Mouse (Mus musculus): ENCODE data around the gene Cbx7.
A peak's percentile ranks its signal among the peaks of the same experiment; 100 is the strongest.

Gene Cbx7

GRCm38 (mm10) chr15:79970940-79971339, at the start of gene Cbx7:
TSS of gene Cbx7 (minus strand) at chr15:79971119.
- DNase-seq, result no peak

GRCm38 (mm10) chr15:80020516-80020915, 49.6 kb upstream of the Cbx7 start:
- DNase-seq, result no peak

GRCm38 (mm10) chr15:80019625-80020024, 48.7 kb upstream of the Cbx7 start:
- no peak for DNase-seq

- no peak for DNase-seq
These were observed 48.3 kb upstream of the Cbx7 start for GRCm38 (mm10) chr15:80019220-80019619.

GRCm38 (mm10) chr15:80016563-80017301, 45.8 kb upstream of the Cbx7 start:
- no peak for DNase-seq

GRCm38 (mm10) chr15:80015211-80015952, 44.5 kb upstream of the Cbx7 start:
- peak; percentile 33 for DNase-seq

- DNase-seq, result peak; percentile 62
These were observed 43.6 kb upstream of the Cbx7 start, which contains the start of gene Pdgfb for GRCm38 (mm10) chr15:80014321-80015210. TSS of gene Pdgfb (minus strand) at chr15:80014977.

- no peak for DNase-seq
These were observed 43.1 kb upstream of the Cbx7 start for GRCm38 (mm10) chr15:80014031-80014320.

- DNase-seq, result peak; percentile 40
These were observed 42.5 kb upstream of the Cbx7 start for GRCm38 (mm10) chr15:80013256-80014030.

GRCm38 (mm10) chr15:80012527-80013201, 41.7 kb upstream of the Cbx7 start:
- peak; percentile 89 for DNase-seq

- DNase-seq, result peak; percentile 95
These were observed 41.0 kb upstream of the Cbx7 start for GRCm38 (mm10) chr15:80011778-80012526.

- peak; percentile 47 for DNase-seq
These were observed 40.3 kb upstream of the Cbx7 start for GRCm38 (mm10) chr15:80011194-80011593.

GRCm38 (mm10) chr15:80010182-80010558, 39.3 kb upstream of the Cbx7 start:
- no peak for DNase-seq

GRCm38 (mm10) chr15:80009421-80010181, 38.7 kb upstream of the Cbx7 start:
- peak; percentile 39 for DNase-seq

- DNase-seq, result no peak
These were observed 37.5 kb upstream of the Cbx7 start for GRCm38 (mm10) chr15:80008461-80008860.

- DNase-seq, result no peak
These were observed 35.2 kb upstream of the Cbx7 start for GRCm38 (mm10) chr15:80006156-80006555.

- DNase-seq, result no peak
These were observed 34.5 kb upstream of the Cbx7 start for GRCm38 (mm10) chr15:80005436-80005835.

- DNase-seq, result no peak
These were observed 33.9 kb upstream of the Cbx7 start for GRCm38 (mm10) chr15:80004644-80005340.

GRCm38 (mm10) chr15:80003581-80003980, 32.7 kb upstream of the Cbx7 start:
- DNase-seq, result no peak

GRCm38 (mm10) chr15:80001601-80002000, 30.7 kb upstream of the Cbx7 start:
- DNase-seq, result no peak

Data from cerebellum, adult 11-12 months (tissue).